Mouse (Mus musculus): ENCODE measurements around the gene Zfp12.

DNA sequence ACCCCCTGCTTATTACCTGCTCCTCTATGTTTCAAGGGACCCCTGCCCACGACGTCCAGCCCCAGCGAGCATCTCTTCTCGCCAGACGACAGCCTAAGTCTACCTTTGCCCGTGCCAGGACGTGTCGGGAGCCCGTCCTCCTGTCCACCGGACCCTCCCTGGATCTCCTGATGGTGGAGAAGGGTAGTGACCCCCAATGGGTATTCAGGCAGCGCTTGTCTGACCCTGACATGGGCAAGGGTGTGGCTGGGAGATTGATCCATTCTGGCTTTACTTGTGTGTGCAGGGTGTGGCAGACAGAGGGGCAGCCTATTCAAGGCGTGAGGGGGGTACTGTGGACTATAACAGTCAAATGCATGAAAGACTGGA is 35.2 kb downstream of the Zfp12 start:
- TF ChIP-seq CTCF (IDR thresholded peaks at IDR 0.05; ENCODE audit: control insufficient read depth, insufficient read depth, insufficient replicate concordance, low read depth, low read length) (no peak), POLR2A (IDR thresholded peaks at IDR 0.05; ENCODE audit: control insufficient read depth, low read depth, low read length) (no peak)
